Mouse (Mus musculus): ENCODE measurements at regions not wholly inside any gene's neighbourhood (a gene's known extent, or its start where the extent isn't known, plus 50 kb on each side); places are given as distances from the start of the nearest gene placed in this dataset.

- H3K9ac ChIP-seq (replicated peaks; ENCODE audit: low read depth), result no peak overlapping the region
- no peaks in the 10 kb centered on the region for H3K27me3 ChIP-seq (replicated peaks; ENCODE audit: insufficient read depth, low read length)
- DNase-seq (ENCODE audit: low spot score) (no peak), ATAC-seq (no peak)
- WGBS, result 64% methylated on average over 12 of the region's 12 CpGs
- no peak overlapping the region for H3K4me2 ChIP-seq (replicated peaks; ENCODE audit: low read depth, low read length)
- no peak overlapping the region for H3K27ac ChIP-seq (ENCODE audit: low read length)
- no peak for TF ChIP-seq CTCF (IDR thresholded peaks at IDR 0.05)
- no peak for TF ChIP-seq EP300 (IDR thresholded peaks at IDR 0.05)
- no peaks in the 10 kb centered on the region for H3K9me3 ChIP-seq (ENCODE audit: low read length)
- H3K4me3 ChIP-seq (ENCODE audit: low read depth, low read length), result no peak overlapping the region
- H3K36me3 ChIP-seq (ENCODE audit: insufficient read depth, low read length), result no peaks in the 10 kb centered on the region
- H3K4me1 ChIP-seq (ENCODE audit: insufficient read depth, low read depth, low read length), result no peaks in the 10 kb centered on the region
Measured at GRCm38 (mm10) chr2:19734164-19734870, 76.8 kb downstream of the Otud1 start.

- Histone ChIP-seq H3K9ac (replicated peaks; ENCODE audit: low read depth) (no peak overlapping the region), H3K4me1 (ENCODE audit: insufficient read depth, low read depth, low read length) (no peaks in the 10 kb centered on the region), H3K4me2 (replicated peaks; ENCODE audit: low read depth, low read length) (no peak overlapping the region), H3K9me3 (ENCODE audit: low read length) (no peaks in the 10 kb centered on the region), H3K36me3 (ENCODE audit: insufficient read depth, low read length) (no peaks in the 10 kb centered on the region), H3K27ac (ENCODE audit: low read length) (no peak overlapping the region), H3K27me3 (replicated peaks; ENCODE audit: insufficient read depth, low read length) (no peaks in the 10 kb centered on the region), H3K4me3 (ENCODE audit: low read depth, low read length) (no peak overlapping the region)
- DNase-seq (ENCODE audit: low spot score) (no peak), ATAC-seq (no peak)
- TF ChIP-seq CTCF (IDR thresholded peaks at IDR 0.05), result no peak
Measured at GRCm38 (mm10) chr2:19741508-19741907, 84.0 kb downstream of the Otud1 start.

- H3K9me3 ChIP-seq (ENCODE audit: low read length), result no peaks in the 10 kb centered on the region
- 51% methylated on average over 4 of the region's 4 CpGs for WGBS
- no peaks in the 10 kb centered on the region for H3K27me3 ChIP-seq (replicated peaks; ENCODE audit: insufficient read depth, low read length)
- ATAC-seq (no peak), DNase-seq (ENCODE audit: low spot score) (no peak)
- no peaks in the 10 kb centered on the region for H3K4me1 ChIP-seq (ENCODE audit: insufficient read depth, low read depth, low read length)
- no peak overlapping the region for H3K9ac ChIP-seq (replicated peaks; ENCODE audit: low read depth)
- H3K4me3 ChIP-seq (ENCODE audit: low read depth, low read length), result no peak overlapping the region
- no peak overlapping the region for H3K4me2 ChIP-seq (replicated peaks; ENCODE audit: low read depth, low read length)
- TF ChIP-seq CTCF (IDR thresholded peaks at IDR 0.05) (no peak), EP300 (IDR thresholded peaks at IDR 0.05) (no peak)
- no peaks in the 10 kb centered on the region for H3K36me3 ChIP-seq (ENCODE audit: insufficient read depth, low read length)
- H3K27ac ChIP-seq (ENCODE audit: low read length), result no peak overlapping the region
Measured at GRCm38 (mm10) chr2:19743467-19743866, 85.9 kb downstream of the Otud1 start.

- 94% methylated on average over 2 of the region's 2 CpGs for WGBS
- no peak overlapping the region for H3K9ac ChIP-seq (replicated peaks; ENCODE audit: low read depth)
- H3K9me3 ChIP-seq (ENCODE audit: low read length), result no peaks in the 10 kb centered on the region
- TF ChIP-seq CTCF (IDR thresholded peaks at IDR 0.05) (no peak), EP300 (IDR thresholded peaks at IDR 0.05) (no peak)
- no peaks in the 10 kb centered on the region for H3K27me3 ChIP-seq (replicated peaks; ENCODE audit: insufficient read depth, low read length)
- no peak overlapping the region for H3K4me3 ChIP-seq (ENCODE audit: low read depth, low read length)
- H3K27ac ChIP-seq (ENCODE audit: low read length), result no peak overlapping the region
- no peak for DNase-seq (ENCODE audit: low spot score)
- H3K4me1 ChIP-seq (ENCODE audit: insufficient read depth, low read depth, low read length), result no peaks in the 10 kb centered on the region
- no peaks in the 10 kb centered on the region for H3K36me3 ChIP-seq (ENCODE audit: insufficient read depth, low read length)
- H3K4me2 ChIP-seq (replicated peaks; ENCODE audit: low read depth, low read length), result no peak overlapping the region
- no peak for ATAC-seq
Measured at GRCm38 (mm10) chr2:19744986-19745660, 87.6 kb downstream of the Otud1 start.

GRCm38 (mm10) chr2:19752753-19753152 is 95.2 kb downstream of the Otud1 start:
- no peaks in the 10 kb centered on the region for H3K4me1 ChIP-seq (ENCODE audit: insufficient read depth, low read depth, low read length)
- H3K4me3 ChIP-seq (ENCODE audit: low read depth, low read length), result no peak overlapping the region
- H3K36me3 ChIP-seq (ENCODE audit: insufficient read depth, low read length), result no peaks in the 10 kb centered on the region
- DNase-seq (ENCODE audit: low spot score), result no peak
- no peak overlapping the region for H3K9ac ChIP-seq (replicated peaks; ENCODE audit: low read depth)
- WGBS, result 83% methylated on average over 11 of the region's 11 CpGs
- TF ChIP-seq EP300 (IDR thresholded peaks at IDR 0.05), result no peak
- H3K4me2 ChIP-seq (replicated peaks; ENCODE audit: low read depth, low read length), result no peak overlapping the region
- no peaks in the 10 kb centered on the region for H3K9me3 ChIP-seq (ENCODE audit: low read length)
- H3K27ac ChIP-seq (ENCODE audit: low read length), result no peak overlapping the region
- ATAC-seq, result no peak
- no peaks in the 10 kb centered on the region for H3K27me3 ChIP-seq (replicated peaks; ENCODE audit: insufficient read depth, low read length)

- Histone ChIP-seq H3K4me1 (ENCODE audit: insufficient read depth, low read depth, low read length) (no peaks in the 10 kb centered on the region), H3K36me3 (ENCODE audit: insufficient read depth, low read length) (no peaks in the 10 kb centered on the region), H3K27me3 (replicated peaks; ENCODE audit: insufficient read depth, low read length) (no peaks in the 10 kb centered on the region), H3K9me3 (ENCODE audit: low read length) (no peaks in the 10 kb centered on the region), H3K9ac (replicated peaks; ENCODE audit: low read depth) (no peak overlapping the region), H3K27ac (ENCODE audit: low read length) (no peak overlapping the region), H3K4me2 (replicated peaks; ENCODE audit: low read depth, low read length) (no peak overlapping the region), H3K4me3 (ENCODE audit: low read depth, low read length) (no peak overlapping the region)
- ATAC-seq, result no peak
- TF ChIP-seq CTCF (IDR thresholded peaks at IDR 0.05) (no peak), EP300 (IDR thresholded peaks at IDR 0.05) (no peak)
- DNase-seq (ENCODE audit: low spot score), result no peak
Measured at GRCm38 (mm10) chr2:19753479-19753878, 95.9 kb downstream of the Otud1 start.

Data from lung, postnatal 0 days (tissue).